Mouse (Mus musculus): Measurements from ENCODE around the gene Loxl4. TPM values are rescaled to one million over a fixed set of nuclear protein-coding genes. Genes with fewer than 3 reads are reported as not detected.

Loxl4 gene
- polyA plus RNA-seq, 1 experiment, result 1.2 TPM

GRCm38 (mm10) chr19:42575317-42575716, 37.3 kb downstream of the Loxl4 start:
- WGBS, result 93% methylated on average over 2 of the region's 2 CpGs
- DNase-seq (ENCODE audit: low read depth, low spot score), result no peak

GRCm38 (mm10) chr19:42571291-42571690, 41.3 kb downstream of the Loxl4 start:
- WGBS, result 83% methylated on average over 4 of the region's 4 CpGs
- no peak for DNase-seq (ENCODE audit: low read depth, low spot score)

GRCm38 (mm10) chr19:42569076-42569475, 43.5 kb downstream of the Loxl4 start:
- DNase-seq (ENCODE audit: low read depth, low spot score), result no peak
- 76% methylated on average over 2 of the region's 2 CpGs for WGBS

GRCm38 (mm10) chr19:42567020-42567419, 45.6 kb downstream of the Loxl4 start:
- no peak for DNase-seq (ENCODE audit: low read depth, low spot score)

- 88% methylated on average over 4 of the region's 4 CpGs for WGBS
- DNase-seq (ENCODE audit: low read depth, low spot score), result no peak
Observed at GRCm38 (mm10) chr19:42566283-42567019, 46.2 kb downstream of the Loxl4 start.

GRCm38 (mm10) chr19:42563726-42564270, 48.8 kb downstream of the Loxl4 start:
- DNase-seq (ENCODE audit: low read depth, low spot score), result no peak
- WGBS, result 75% methylated on average over 3 of the region's 3 CpGs

- WGBS, result 97% methylated on average over 3 of the region's 3 CpGs
- DNase-seq (ENCODE audit: low read depth, low spot score), result no peak
Observed at GRCm38 (mm10) chr19:42562981-42563380, 49.6 kb downstream of the Loxl4 start.

- DNase-seq (ENCODE audit: low read depth, low spot score), result no peak
- WGBS, result 93% methylated on average over 1 of the region's 1 CpGs
Observed at GRCm38 (mm10) chr19:42561991-42562390, 50.6 kb downstream of the Loxl4 start.

- WGBS, result 90% methylated on average over 3 of the region's 3 CpGs
- no peak for DNase-seq (ENCODE audit: low read depth, low spot score)
Observed at GRCm38 (mm10) chr19:42558701-42559100, 53.9 kb downstream of the Loxl4 start.

Other genes with a start within 250 kb of the Loxl4 start
- 0.56 and 0.59 TPM in 2 replicates for gene Crtac1, start 181.0 kb downstream of the Loxl4 start, polyA plus RNA-seq (2012; rRNA removed)
- 3.8 and 4.4 TPM in 2 replicates for gene R3hcc1l, start 94.1 kb downstream of the Loxl4 start, polyA plus RNA-seq (2012; rRNA removed)
- 15.2 and 26.6 TPM in 2 replicates for gene Pyroxd2, start 140.0 kb upstream of the Loxl4 start, polyA plus RNA-seq (2012; rRNA removed)
- 17.7 and 17.8 TPM in 2 replicates for gene Hps1, start 167.2 kb upstream of the Loxl4 start, polyA plus RNA-seq (2012; rRNA removed)